Mouse (Mus musculus) brain, embryonic 14.5 days (tissue): ENCODE results near the gene Mblac2.

Experiments
- CTCF ChIP-seq: fragments of 200-500 bp; IDR thresholded peaks from 2 replicates; pipeline ENCODE4 v1.5.1; 2012; ENCODE audit warnings: inconsistent platforms, mild to moderate bottlenecking, moderate library complexity, borderline replicate concordance; ENCODE audit not compliant: insufficient read depth, insufficient read length; ENCODE audit errors: extremely low read depth
- POLR2A ChIP-seq: fragments of 200-500 bp; IDR thresholded peaks from 2 replicates; pipeline ENCODE4 v1.6.1; 2012; ENCODE audit warnings: mild to moderate bottlenecking, inconsistent platforms, borderline replicate concordance; ENCODE audit not compliant: poor library complexity, insufficient read depth, insufficient read length, severe bottlenecking; ENCODE audit errors: extremely low read depth

- TF ChIP-seq CTCF (no peak), POLR2A (no peak)
These were observed 79.0 kb downstream of the Mblac2 start for GRCm38 (mm10) chr13:81790160-81790559.
